Mouse (Mus musculus): Measurements from ENCODE around the gene Pla2g6. TPM values are rescaled to one million over a fixed set of nuclear protein-coding genes. Genes with fewer than 3 reads are reported as not detected.

Pla2g6 gene
- polyA plus RNA-seq, 1 experiment from 2014 or later: 6.8 TPM

Other genes starting within 250 kb of the Pla2g6 start
- 6.4 to 9.0 TPM (median 7.9 TPM) in 3 replicates for gene Micall1, start 219.5 kb downstream of the Pla2g6 start, polyA plus RNA-seq (2018)
- 27.6 to 119 TPM (median 69.4 TPM) in 3 replicates for gene Polr2f, start 187.4 kb downstream of the Pla2g6 start, polyA plus RNA-seq (2018)
- gene 1700088E04Rik, start 187.1 kb downstream of the Pla2g6 start, polyA plus RNA-seq (2018): 0.56 to 1.1 TPM (median 0.74 TPM) in 3 replicates
- not detected in 3 replicates for gene Sox10, start 163.2 kb downstream of the Pla2g6 start, polyA plus RNA-seq (2018)
- 4.9 to 9.4 TPM (median 7.0 TPM) in 3 replicates for gene Pick1, start 99.2 kb downstream of the Pla2g6 start, polyA plus RNA-seq (2018)
- not detected in 3 replicates for gene Gm49486, start 99.0 kb downstream of the Pla2g6 start, polyA plus RNA-seq (2018)
- not detected in 3 replicates for gene Slc16a8, start 73.6 kb downstream of the Pla2g6 start, polyA plus RNA-seq (2018)
- gene Baiap2l2, start 42.9 kb downstream of the Pla2g6 start, polyA plus RNA-seq (2018): not detected in 3 replicates
- gene Maff, start 18.2 kb upstream of the Pla2g6 start, polyA plus RNA-seq (2018): 0.80 to 4.1 TPM (median 1.8 TPM) in 3 replicates
- gene Tmem184b, start 75.2 kb upstream of the Pla2g6 start, polyA plus RNA-seq (2018): 40.4 to 55.8 TPM (median 48.1 TPM) in 3 replicates
- 18.1 to 38.8 TPM (median 37.6 TPM) in 3 replicates for gene Csnk1e, start 127.2 kb upstream of the Pla2g6 start, polyA plus RNA-seq (2018)
- gene Kcnj4, start 176.9 kb upstream of the Pla2g6 start, polyA plus RNA-seq (2018): not detected in 3 replicates
- not detected in 3 replicates for gene Kdelr3, start 188.0 kb upstream of the Pla2g6 start, polyA plus RNA-seq (2018)
- 83.2 to 165 TPM (median 122 TPM) in 3 replicates for gene Ddx17, start 218.4 kb upstream of the Pla2g6 start, polyA plus RNA-seq (2018)

All from macrophage (primary cell).